Mouse (Mus musculus) small intestine, adult 2 months (tissue): ENCODE measurements around the gene Fam198a.

Experiments used
- CTCF ChIP-seq: fragments of 200-500 bp; IDR thresholded peaks from 2 replicates; pipeline ENCODE4 v1.5.1; 2012; ENCODE audit warnings: low read depth, mild to moderate bottlenecking, control low read depth, inconsistent platforms, low read length, moderate library complexity, mixed read lengths; ENCODE audit not compliant: insufficient replicate concordance, insufficient read length; ENCODE audit errors: extremely low read depth
- POLR2A ChIP-seq: fragments of 200-500 bp; IDR thresholded peaks from 2 replicates; pipeline ENCODE4 v1.6.1; 2012; ENCODE audit warnings: low read depth, mild to moderate bottlenecking, control low read depth, inconsistent platforms, low read length, moderate library complexity

DNA sequence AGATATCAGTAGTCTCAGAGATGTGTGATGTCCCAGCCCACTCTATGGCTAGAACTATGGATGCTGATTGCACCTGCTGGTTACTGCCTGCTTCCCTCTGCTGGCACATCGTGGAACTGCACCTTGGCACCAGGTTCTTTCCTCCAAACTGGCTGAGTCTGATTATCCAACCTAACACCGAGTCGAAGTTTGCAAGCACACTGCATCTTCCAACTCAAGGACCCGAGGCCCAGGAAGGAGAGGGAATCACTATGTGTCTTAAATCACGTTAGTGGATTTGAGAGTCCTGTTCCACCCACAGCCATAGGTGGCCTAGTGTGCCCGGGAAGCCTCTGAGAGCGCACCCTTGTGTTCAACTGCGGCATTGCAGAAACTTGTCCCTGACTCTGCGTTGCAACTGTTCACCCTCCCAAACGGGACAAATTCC lies 63.5 kb downstream of the Fam198a start:
- TF ChIP-seq CTCF: peak; percentile 99; the same call in 1 of the 2 replicates
- TF ChIP-seq POLR2A: no peak
